Mouse (Mus musculus): Measurements from ENCODE around the gene Lgals4. TPM values are rescaled to one million over a fixed set of nuclear protein-coding genes. Genes with fewer than 3 reads are reported as not detected.

Lgals4 gene
- polyA plus RNA-seq, 1 experiment = 2.4 TPM

DNA sequence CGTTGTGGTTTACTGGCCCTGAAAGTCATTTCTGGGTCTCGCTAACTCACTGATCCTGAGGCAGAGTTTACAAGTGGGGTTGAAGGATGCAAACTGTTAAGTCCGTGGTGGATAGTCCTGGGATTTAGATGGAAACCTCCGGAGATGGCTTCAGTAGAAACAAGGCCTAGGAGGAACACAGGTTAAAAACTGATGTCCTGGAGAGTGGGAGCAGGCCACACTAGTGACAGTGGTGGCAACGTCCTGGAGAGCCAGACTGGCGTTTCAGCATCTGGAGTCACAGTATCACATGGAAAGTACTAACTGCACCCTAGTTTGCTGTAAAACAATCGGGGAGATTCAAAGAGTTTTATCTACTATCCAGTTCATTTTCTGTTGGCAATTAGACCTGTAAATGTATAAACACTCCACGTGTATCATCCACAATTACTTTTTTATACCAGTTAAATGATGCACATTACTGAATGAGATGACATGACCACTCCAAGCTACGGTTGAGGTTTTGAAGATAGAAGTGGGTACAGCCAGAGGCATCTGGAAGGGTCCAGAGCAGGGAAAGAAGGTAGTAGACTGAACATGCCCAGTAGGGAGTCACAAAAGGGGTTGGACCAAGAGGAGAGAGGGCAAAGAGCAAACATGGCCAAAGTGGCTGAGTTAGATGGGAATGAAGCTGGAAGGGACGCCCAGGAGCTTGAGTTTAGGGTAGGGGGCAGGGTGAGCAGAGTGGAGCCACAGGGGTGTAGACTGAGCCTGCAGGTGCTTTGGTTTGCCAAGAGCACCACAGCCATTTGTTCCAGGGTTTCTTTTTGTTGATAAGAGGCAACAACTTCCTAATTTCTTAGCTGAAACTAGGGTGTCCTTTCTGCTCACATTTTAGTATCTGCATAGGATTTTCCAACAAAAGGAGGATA lies 10.4 kb upstream of the Lgals4 start:
- H3K27me3 ChIP-seq (ENCODE audit: control insufficient read depth, insufficient read depth, low read length, poor library complexity, severe bottlenecking) = no peaks in the 10 kb centered on the region
- H3K4me3 ChIP-seq (ENCODE audit: low read depth, low read length) = no peak overlapping the region
- H3K4me1 ChIP-seq (ENCODE audit: control insufficient read depth, insufficient read depth, low read length) = peaks cover 2% of the 10 kb centered on the region
- peaks cover 39% of the 10 kb centered on the region for H3K36me3 ChIP-seq (ENCODE audit: control insufficient read depth, insufficient read depth, low read length, poor library complexity, severe bottlenecking)
- H3K9ac ChIP-seq (ENCODE audit: low read depth, poor library complexity, severe bottlenecking) = no peak overlapping the region
- TF ChIP-seq POLR2A (IDR thresholded peaks at IDR 0.05; ENCODE audit: insufficient read depth, low read length) (no peak), EP300 (IDR thresholded peaks at IDR 0.05; ENCODE audit: insufficient read depth, low read depth, low read length) (no peak), CTCF (IDR thresholded peaks at IDR 0.05; ENCODE audit: low read depth, low read length) (no peak)
- H3K9me3 ChIP-seq (replicated peaks; ENCODE audit: control insufficient read depth, insufficient read depth, low read length, poor library complexity, severe bottlenecking) = no peaks in the 10 kb centered on the region
- H3K27ac ChIP-seq (ENCODE audit: insufficient read depth, low read length) = peak overlapping the region; percentile 51; the same call in 1 of the 2 replicates

DNA sequence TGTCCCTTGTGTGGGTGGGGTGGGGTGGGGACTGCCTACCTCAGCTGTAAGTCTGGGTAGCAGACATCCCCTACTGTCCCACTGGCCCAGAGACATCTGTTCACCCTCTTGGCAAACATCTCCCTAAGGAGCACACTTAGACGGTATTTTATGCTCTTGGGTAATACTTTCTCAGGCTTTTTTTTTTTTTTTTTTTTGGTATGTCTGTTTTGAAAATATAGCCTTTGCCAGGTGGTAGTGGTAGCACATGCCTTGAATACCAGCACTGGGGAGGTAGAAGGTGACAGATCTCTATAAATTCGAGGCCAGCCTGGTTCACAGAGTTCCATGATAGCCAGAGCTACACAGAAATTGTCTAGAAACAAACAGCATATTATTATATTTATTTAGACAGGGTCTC lies 9.7 kb upstream of the Lgals4 start:
- Histone ChIP-seq H3K9ac (ENCODE audit: low read depth, poor library complexity, severe bottlenecking) (no peak overlapping the region), H3K4me3 (ENCODE audit: low read depth, low read length) (no peak overlapping the region), H3K36me3 (ENCODE audit: control insufficient read depth, insufficient read depth, low read length, poor library complexity, severe bottlenecking) (peaks cover 32% of the 10 kb centered on the region), H3K27ac (ENCODE audit: insufficient read depth, low read length) (0 out of 2 replicates have a peak overlapping the region, but pooled peaks have one; percentile 95), H3K9me3 (replicated peaks; ENCODE audit: control insufficient read depth, insufficient read depth, low read length, poor library complexity, severe bottlenecking) (no peaks in the 10 kb centered on the region), H3K4me1 (ENCODE audit: control insufficient read depth, insufficient read depth, low read length) (peaks cover 2% of the 10 kb centered on the region), H3K27me3 (ENCODE audit: control insufficient read depth, insufficient read depth, low read length, poor library complexity, severe bottlenecking) (no peaks in the 10 kb centered on the region)
- TF ChIP-seq CTCF (IDR thresholded peaks at IDR 0.05; ENCODE audit: low read depth, low read length) (no peak), POLR2A (IDR thresholded peaks at IDR 0.05; ENCODE audit: insufficient read depth, low read length) (no peak), EP300 (IDR thresholded peaks at IDR 0.05; ENCODE audit: insufficient read depth, low read depth, low read length) (no peak)

DNA sequence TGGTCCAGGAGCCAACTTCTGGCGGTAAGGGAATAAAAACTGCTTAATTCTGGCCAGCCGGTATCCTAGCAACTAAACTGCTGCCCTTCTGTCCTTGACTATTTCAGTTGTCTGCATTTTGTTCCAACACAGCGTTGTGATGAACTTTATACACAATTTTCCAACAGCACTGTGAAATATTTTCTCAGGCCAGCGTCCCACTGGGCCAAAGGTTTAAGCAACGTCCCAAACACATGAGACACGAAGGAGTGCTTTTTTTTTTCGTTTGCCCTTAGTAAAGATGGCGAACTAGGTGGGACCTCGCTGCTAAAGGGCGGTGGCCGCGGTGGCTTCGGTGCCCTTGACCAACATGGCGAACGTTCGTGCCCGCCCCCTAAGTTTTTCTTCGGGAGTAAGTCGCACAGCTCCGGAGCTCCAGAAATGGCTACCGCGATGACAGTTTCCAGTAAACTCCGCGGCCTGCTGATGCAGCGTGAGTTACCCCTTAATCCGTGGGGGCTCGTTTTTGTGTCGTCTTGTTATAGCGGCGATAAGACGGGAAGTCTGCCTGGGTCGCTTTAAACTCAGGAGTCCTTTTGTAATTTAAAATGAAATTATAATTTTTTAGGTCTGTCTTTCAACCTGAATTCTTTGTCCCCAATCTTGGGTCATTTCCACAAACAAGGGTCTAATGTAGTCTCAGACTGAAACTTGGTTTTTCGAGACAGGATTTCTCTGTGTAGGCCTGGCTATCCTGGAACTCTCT lies 8.5 kb upstream of the Lgals4 start, which contains the start of gene Ech1:
Gene Ech1, plus strand, starts transcription at position 277 of the 745 bp plus-strand sequence.
- Histone ChIP-seq H3K4me3 (ENCODE audit: low read depth, low read length) (peak within 1 kb of the TSS; percentile 70), H3K27me3 (ENCODE audit: control insufficient read depth, insufficient read depth, low read length, poor library complexity, severe bottlenecking) (no peaks in the 10 kb centered on the region), H3K36me3 (ENCODE audit: control insufficient read depth, insufficient read depth, low read length, poor library complexity, severe bottlenecking) (peaks cover 21% of the 10 kb centered on the region), H3K4me1 (ENCODE audit: control insufficient read depth, insufficient read depth, low read length) (peaks cover 2% of the 10 kb centered on the region), H3K9ac (ENCODE audit: low read depth, poor library complexity, severe bottlenecking) (peak within 1 kb of the TSS; percentile 74), H3K27ac (ENCODE audit: insufficient read depth, low read length) (peak within 1 kb of the TSS; percentile 95), H3K9me3 (replicated peaks; ENCODE audit: control insufficient read depth, insufficient read depth, low read length, poor library complexity, severe bottlenecking) (no peaks in the 10 kb centered on the region)
- TF ChIP-seq CTCF (IDR thresholded peaks at IDR 0.05; ENCODE audit: low read depth, low read length) = no peak
- no peak for TF ChIP-seq POLR2A (IDR thresholded peaks at IDR 0.05; ENCODE audit: insufficient read depth, low read length)
- 0 out of 2 replicates have a peak, but pooled peaks have one; percentile 31 for TF ChIP-seq EP300 (IDR thresholded peaks at IDR 0.05; ENCODE audit: insufficient read depth, low read depth, low read length)

DNA sequence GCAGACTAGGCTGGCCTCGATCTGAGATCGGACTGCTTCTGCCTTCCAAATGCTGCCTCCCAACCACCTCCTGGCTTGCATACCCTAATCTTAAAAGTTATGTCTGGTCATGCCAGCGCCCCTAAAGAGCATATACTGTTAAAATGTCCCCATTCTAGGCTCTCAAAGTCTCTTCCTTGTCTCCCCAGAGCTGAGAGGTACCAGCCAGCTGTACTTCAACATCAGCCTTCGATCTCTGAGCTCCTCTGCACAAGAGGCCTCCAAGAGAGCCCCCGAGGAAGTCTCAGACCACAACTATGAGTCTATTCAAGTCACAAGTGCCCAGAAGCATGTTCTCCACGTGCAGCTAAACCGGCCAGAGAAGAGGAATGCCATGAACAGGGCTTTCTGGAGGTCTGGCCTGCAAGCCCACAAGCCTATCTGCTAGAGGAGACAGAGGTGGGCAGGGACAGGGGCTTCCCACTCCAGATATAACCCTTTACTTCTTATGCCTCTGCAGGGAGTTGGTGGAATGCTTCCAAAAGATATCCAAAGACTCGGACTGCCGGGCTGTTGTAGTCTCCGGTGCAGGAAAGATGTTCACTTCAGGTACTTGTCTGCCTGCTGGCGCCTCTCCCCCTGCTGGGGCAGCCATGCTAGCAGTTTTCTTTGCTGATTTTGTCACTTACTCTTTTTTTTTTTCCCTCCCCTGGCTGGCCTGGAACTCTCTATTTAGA lies 7.8 kb upstream of the Lgals4 start:
- Histone ChIP-seq H3K9ac (ENCODE audit: low read depth, poor library complexity, severe bottlenecking) (peak overlapping the region; percentile 74), H3K36me3 (ENCODE audit: control insufficient read depth, insufficient read depth, low read length, poor library complexity, severe bottlenecking) (peaks cover 14% of the 10 kb centered on the region), H3K9me3 (replicated peaks; ENCODE audit: control insufficient read depth, insufficient read depth, low read length, poor library complexity, severe bottlenecking) (no peaks in the 10 kb centered on the region), H3K4me1 (ENCODE audit: control insufficient read depth, insufficient read depth, low read length) (peaks cover 2% of the 10 kb centered on the region), H3K4me3 (ENCODE audit: low read depth, low read length) (peak overlapping the region; percentile 70), H3K27ac (ENCODE audit: insufficient read depth, low read length) (peak overlapping the region; percentile 3; the same call in 1 of the 2 replicates), H3K27me3 (ENCODE audit: control insufficient read depth, insufficient read depth, low read length, poor library complexity, severe bottlenecking) (no peaks in the 10 kb centered on the region)
- no peak for TF ChIP-seq POLR2A (IDR thresholded peaks at IDR 0.05; ENCODE audit: insufficient read depth, low read length)

DNA sequence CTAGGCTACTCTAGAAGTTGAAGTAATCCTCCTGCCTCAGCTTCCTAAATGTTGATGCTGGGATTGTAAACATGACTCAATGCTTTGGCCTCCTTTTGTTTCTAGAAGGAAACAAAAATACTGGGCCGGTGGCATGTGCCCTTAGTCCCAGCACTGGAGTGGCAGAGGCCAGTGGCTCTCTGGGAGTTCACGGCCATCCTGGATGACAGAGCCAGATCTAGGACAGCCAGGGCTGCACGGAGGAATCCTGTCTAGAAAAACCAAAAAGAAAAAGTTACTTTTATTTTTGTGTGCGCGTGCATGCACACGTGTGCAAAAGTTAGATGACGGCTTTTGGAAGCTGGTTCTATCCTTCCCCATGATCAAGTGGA lies 7.3 kb upstream of the Lgals4 start:
- Histone ChIP-seq H3K27me3 (ENCODE audit: control insufficient read depth, insufficient read depth, low read length, poor library complexity, severe bottlenecking) (no peaks in the 10 kb centered on the region), H3K9me3 (replicated peaks; ENCODE audit: control insufficient read depth, insufficient read depth, low read length, poor library complexity, severe bottlenecking) (no peaks in the 10 kb centered on the region), H3K27ac (ENCODE audit: insufficient read depth, low read length) (0 out of 2 replicates have a peak overlapping the region, but pooled peaks have one; percentile 3), H3K4me3 (ENCODE audit: low read depth, low read length) (no peak overlapping the region), H3K4me1 (ENCODE audit: control insufficient read depth, insufficient read depth, low read length) (peaks cover 2% of the 10 kb centered on the region), H3K9ac (ENCODE audit: low read depth, poor library complexity, severe bottlenecking) (peak overlapping the region; percentile 74), H3K36me3 (ENCODE audit: control insufficient read depth, insufficient read depth, low read length, poor library complexity, severe bottlenecking) (peaks cover 9% of the 10 kb centered on the region)
- TF ChIP-seq EP300 (IDR thresholded peaks at IDR 0.05; ENCODE audit: insufficient read depth, low read depth, low read length) (no peak), POLR2A (IDR thresholded peaks at IDR 0.05; ENCODE audit: insufficient read depth, low read length) (no peak), CTCF (IDR thresholded peaks at IDR 0.05; ENCODE audit: low read depth, low read length) (no peak)
